ENCODE assay signal across 15 mouse cellular contexts in genomic region chr6:59207561-59207960, GRCm38 (mm10).
"Had no signal": no experiment of that assay in that cellular context is flagged by ENCODE, and none has a peak within 500 bp of the region (broad histone marks: within the 10 kb centered on the region; RNA-seq: fewer than 3 reads in every experiment).

No protein-coding gene starts in this region.

- DNase-seq: gastrocnemius, postnatal 14 days; gastrocnemius, postnatal 36 days; heart, adult 11 months; heart, adult 2 months; heart, postnatal 14 days; heart, postnatal 36 days; kidney, adult 18-20 months; kidney, adult 8-10 months; kidney, postnatal 10 days; kidney, postnatal 25 days; kidney, postnatal 4 days; liver had no signal

- ATAC-seq: hindbrain, postnatal 0 days; inflammation-experienced regulatory T-cells, adult 6 months; intestine, postnatal 0 days had no signal
